Mouse (Mus musculus) heart, adult 18-20 months (tissue): ENCODE measurements around the gene B230118H07Rik. TPM values are rescaled to one million over a fixed set of nuclear protein-coding genes. Genes with fewer than 3 reads are reported as not detected.
"Not testable (repeated sequence)": the region's sequence is repeated elsewhere in the genome, so short reads cannot be mapped to it uniquely, and the experiment has no call there.

ENCODE experiments used
- DNase-seq, 2 experiments: peaks; one replicate each; pipeline ENCODE4 v3.0.0; 2021 to 2022; ENCODE audit warnings: mixed read lengths in 1 of 2
- total RNA-seq, 2 experiments: library from RNA; stranded (reverse); gene quantifications; 2 replicates each; pipeline ENCODE4 v1.2.3; 2021

Gene B230118H07Rik
- total RNA-seq, 2 experiments from 2014 or later: 99.7 to 110 TPM

DNA sequence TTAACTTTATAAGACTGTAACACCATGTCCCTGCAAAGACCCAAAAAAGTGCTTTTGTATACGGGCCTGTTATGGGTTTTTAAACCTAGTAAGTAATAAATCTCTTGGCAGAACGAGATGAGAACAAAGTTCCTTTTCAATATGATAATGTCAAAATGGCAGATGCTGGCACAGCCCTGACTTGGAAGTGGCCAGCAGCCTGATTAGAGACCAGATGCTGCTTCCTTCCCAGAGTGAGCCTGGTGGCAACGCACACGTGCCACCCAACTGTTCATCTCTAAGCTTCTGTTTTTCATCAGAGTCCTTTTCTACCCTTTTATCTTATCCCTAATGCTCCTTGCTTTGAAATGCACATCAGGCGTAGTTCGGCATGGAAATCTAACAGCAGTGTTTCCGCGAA lies 58.0 kb downstream of the B230118H07Rik start:
- no peak for DNase-seq

DNA sequence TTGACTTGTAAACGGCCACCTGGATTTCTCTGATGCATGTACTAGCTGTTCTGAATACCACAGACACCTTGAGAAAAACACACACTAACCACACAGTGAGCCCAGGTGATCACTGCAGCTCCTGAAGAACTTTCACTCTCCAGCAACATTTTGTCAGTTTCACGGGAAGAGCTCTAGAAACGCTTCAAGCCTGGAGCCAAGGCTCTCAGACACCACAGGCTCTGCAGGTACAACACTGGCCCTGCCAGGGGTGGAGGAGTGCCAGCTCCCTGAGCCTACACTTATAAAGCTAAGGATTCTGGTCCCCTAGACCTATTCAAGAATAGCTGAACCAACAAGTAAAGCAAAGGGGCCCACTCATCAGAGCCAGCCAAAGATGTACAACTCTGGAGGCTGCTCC lies 67.9 kb downstream of the B230118H07Rik start:
- no peak for DNase-seq

DNA sequence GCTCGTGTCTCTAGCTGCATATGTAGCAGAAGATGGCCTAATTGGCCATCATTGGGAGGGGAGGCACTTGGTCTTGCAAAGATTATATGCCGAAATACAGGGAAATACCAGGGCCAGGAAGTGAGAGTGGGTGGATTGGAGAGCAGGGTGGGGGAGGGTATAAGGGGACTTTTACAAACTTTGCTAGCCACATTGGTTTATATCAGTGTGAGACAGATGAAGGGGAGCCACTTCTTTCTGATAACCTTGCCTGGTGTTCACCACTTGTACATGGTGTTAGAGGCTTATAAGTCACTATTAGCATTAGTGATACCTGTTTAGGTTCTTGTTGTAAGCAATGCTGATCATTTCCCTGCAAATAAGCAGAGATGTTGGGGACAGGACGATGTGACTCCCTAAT lies 68.4 kb downstream of the B230118H07Rik start:
- DNase-seq: no peak

DNA sequence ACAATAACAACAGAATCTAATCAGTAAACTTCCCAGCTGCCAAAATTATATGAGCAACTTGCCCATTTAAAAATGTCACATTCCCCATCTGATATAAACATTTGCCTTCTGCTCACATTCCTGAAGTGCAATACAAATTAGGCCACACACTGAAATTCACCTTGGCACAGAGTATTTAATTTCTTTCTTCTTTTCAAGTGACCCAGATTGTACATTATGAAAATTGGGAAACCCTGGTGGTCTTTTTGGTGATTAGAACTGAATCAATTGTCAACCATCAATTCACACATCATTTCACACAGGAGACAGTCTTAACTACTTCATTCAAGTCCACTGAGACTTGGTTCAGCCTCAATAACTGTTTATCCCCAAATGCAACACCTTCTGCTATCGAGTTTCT lies 68.9 kb downstream of the B230118H07Rik start:
- DNase-seq: no peak

DNA sequence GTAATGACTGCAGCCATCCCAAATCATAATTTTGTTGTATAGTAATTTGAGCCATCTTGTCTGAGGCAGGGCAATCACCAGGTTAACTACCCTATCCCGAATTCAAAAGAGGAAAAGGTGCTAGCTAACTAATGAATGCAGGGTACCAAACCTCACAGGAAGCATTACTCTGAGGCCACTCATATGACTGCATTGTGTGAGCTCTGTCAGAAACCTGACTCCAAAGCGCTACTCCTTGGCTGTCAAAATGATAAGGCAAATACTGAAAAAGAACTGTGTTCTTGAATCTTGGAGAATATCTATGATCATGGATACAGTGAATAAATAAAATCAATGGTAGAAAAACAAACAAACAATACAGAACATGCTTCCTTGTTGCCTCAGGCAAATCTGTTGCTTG lies 69.3 kb downstream of the B230118H07Rik start:
- DNase-seq: no peak

DNA sequence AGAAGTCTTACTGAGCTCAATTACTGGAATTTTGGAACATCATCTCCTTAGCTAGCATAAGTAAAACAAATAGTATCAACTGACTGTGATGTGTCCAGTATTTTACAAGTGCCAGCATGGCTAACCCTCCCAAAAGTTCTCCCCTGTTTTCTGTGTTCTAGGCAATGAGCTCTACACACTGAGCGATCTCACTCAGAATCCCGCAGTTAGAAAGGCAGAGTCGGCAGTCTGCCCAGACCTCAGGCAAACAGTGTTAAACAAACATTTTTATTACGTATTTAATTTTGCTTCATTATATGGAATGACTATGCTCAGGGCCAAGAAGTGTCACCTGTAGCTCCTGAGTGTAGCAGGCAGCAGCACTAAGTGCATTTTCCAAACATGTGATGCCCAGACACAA lies 72.1 kb downstream of the B230118H07Rik start:
- no peak for DNase-seq

DNA sequence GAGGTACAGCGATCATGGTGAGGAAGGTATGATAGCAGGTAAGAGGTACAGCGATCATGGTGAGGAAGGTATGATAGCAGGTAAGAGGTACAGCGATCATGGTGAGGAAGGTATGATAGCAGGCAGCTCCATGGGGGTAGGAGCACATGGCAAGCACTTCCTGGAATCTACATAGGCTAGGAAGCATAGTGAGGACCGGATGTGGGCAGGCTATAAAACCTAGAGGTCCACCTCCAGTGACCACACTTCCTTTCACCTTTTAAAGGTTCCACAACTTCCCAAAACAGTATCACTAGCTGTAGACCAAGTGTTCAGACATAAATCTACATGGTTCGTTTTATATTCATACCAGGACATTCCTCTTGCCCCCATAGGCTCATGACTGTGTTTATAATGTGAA lies 80.1 kb downstream of the B230118H07Rik start:
- DNase-seq: no peak

DNA sequence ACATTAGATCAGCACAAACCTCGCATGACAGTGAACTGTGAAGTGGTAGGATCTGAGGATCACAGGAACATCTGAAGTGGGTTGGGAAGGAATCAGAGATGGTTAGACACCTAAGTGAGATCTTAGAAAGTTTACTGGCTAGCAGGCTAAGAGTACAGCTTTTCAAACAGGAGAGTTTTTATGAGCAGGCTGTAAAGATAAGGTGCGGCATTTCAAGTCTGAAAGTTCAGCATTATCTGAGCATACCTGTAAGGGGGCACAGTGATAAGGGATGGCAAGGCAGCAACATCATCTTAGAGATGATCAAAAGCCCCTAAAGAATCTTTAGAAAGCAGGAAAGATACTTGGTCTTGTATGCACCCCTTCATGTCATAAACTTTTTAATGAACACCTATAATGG lies 81.8 kb downstream of the B230118H07Rik start:
- DNase-seq: no peak

DNA sequence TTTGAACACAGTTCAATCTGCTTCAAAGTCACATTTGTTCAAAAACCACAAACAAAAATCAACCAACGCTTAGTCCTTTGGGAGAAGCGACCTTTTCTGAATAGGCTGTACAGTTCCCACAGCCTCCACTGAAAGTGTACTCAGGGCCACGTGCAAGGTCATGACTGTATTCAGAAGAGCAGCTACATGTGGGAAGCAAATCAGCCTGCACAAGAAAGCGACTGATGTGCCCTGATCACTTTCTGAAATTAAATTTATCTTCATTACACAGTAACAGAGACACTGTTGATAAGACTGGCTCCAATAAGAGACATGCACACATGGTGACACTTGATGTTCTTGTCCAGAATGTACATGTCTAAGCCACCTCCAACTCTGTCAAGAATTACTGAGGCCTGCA lies 85.6 kb downstream of the B230118H07Rik start:
- DNase-seq: no peak

DNA sequence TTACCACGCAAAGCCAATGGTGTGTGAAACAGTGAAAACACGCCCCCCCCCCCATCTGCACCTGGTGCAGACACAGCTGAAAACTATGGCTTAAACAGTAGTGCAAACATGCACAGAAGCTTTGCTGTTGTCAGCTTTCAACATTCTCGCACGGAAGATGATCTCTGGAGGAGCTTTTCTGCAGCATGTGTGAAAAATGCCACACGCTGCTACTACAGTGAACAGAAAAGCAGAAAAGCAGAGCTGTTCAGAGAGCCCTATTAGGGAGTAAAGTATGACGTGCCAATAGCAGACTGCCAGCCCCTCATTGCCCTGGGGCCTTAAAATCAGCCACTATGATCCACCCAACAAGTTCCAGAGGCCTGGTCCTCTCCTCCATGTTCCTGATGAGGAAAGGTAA lies 86.1 kb downstream of the B230118H07Rik start:
- no peak for DNase-seq

DNA sequence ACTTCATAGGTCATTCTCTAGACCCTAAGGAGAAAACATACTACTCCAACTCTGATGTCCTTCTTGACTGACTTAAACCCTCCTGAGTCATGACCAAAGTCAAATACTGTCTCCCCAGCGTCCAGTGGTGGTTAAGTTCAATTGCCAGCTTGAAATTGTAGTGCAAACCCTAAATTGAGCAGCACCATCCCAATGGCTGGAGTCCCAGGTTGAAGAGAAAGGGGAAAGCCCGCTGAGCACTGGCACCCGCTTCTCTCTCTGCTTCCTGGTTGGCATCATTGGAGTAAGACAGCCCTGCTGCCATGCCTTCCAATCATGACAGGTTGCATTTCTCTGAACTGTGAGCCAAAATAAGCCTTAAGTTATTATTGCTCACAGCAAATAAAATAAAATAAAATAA lies 89.9 kb downstream of the B230118H07Rik start:
- no peak for DNase-seq

DNA sequence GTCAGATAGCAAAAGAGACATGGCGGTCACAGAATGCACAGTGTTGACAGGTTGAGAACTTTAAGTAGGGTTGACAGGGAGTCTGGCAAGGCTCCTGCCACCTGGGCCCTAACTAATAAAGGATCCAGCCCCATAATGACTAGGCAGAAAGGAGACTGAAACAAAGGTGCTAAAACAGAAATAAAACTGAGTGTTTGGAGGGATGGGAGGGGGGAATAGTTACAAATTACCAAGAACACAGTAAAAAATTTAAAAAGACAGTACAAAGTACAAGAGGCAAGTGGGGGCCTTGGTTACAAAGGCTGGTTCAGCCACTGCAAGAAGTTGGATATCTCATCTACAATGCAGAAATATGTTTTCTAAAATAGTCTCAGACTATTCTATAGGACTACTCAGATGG lies 93.4 kb downstream of the B230118H07Rik start:
- no peak for DNase-seq

DNA sequence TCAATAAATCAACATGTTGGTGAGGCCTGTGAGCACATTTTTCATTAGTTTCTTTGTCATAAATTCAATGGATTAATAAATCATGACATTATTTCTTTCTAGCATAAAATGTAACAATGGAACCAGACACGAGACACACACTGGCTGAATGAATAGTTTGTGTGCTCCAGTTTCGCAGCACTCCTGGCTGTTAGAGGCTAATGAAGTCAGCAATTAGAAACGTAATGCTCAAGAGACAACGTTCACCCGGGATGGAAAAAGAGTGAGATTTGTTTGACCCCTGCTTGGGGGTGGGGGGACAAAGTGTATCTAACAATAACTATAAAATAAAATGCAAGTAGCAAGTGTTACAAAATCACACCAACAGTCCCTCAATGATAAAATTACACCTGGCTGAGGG lies 95.5 kb downstream of the B230118H07Rik start:
- no peak for DNase-seq

DNA sequence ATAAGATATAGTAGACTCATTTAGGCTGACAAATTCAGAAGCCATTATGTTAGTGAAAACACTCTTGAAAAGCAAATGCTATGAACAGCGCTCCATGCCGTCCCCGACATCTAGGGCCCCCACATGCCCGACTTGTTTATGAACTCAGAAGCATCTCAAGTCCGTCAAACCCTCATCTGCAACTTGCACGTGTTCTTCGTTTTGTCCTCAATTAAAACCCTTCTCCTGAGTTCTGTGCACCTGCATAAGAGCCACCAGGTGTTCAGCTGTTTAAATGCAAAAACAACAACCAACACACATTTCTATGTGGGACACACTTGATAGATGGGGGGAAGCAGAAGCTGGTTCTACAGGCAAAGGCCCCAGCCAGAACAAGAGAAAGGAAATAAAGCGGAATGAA lies 97.0 kb downstream of the B230118H07Rik start:
- DNase-seq: no peak

DNA sequence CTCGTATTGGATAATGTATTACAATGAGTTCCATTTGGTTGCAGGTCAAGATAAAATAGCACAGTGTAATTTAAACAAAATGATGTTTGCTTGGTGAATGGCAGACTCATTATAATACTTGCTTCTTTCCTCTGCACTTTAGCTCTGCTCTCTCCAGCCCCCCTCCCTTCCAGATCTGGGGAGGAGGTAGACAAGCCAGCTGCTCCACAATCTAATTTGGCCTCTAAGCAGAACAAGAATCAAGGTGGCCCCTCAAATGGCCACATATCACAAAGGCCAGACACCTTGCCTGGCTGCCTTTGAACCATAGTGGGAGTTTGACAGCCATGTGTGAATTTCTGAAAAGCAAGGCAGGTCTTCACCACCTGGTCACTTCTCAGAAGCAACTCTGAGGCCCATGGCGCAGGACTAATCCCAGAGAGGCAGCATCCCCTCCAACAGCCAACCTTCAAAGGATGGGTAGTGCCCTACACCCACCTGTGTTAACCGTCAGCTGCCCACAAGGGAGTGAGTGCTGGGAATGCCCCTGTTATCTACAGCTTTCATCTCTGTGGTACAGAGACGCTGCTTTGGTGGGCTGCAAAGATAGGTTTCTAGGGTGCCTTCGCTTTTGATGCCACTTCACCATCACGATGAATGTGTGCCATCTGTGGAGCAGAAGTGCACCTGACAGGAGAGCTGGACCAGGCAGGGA lies 98.2 kb downstream of the B230118H07Rik start:
- no peak for DNase-seq

DNA sequence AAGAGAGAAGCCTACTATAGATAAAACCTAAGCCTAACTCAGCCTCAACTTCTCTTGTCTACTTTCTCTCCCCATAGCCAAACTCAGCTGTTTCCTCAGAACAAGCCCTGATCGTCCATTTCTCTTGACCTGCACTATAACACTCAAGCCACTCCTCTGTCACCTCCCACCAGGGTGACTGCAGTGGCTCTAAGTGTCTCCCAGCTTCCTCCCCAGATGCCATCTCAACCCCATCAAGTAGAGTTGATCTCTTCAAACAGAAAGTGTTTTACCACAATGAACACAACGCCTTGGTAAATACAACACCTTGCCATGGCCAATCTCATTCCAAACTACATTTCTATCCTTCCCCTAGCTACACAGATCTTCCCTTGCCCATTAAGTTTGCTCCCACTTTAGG lies 99.2 kb downstream of the B230118H07Rik start:
- DNase-seq: no peak

DNA sequence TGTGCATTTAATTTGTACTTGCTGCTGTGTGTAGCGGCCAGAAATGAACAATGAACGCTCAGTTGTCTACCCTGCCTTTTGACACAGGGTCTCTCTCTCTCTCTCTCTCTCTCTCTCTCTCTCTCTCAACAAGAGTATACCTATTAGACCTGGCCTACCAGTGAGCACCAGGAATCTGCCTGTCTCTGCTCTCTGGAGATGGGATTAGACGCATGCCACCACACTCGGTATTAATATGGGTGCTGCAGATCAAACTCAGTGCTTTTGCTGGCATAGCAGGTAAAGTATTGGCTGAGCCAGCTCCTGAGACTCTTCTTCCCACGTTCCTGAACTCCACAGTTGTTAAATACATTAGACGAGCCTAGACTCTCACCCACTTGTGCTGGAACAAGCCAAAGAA lies 100.5 kb downstream of the B230118H07Rik start:
- DNase-seq: no peak

DNA sequence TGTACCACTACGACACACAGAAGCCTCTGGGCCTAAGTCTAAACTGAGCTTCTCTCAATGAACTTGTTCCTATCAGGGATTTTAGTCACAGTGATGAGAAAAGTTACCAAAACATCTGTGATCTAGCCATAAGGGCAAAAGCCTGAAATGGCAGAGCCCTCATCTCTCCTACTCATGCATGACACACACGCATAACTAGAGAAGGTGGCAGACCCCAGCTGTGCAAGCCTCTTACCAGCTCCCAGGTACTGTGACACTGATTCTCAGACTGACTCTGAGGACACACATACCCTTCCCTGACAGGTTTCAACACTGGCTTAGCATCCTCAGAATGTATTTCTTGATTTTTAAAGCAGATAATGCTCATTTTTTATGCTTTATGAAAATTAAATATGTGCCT lies 103.7 kb downstream of the B230118H07Rik start:
- no peak for DNase-seq

DNA sequence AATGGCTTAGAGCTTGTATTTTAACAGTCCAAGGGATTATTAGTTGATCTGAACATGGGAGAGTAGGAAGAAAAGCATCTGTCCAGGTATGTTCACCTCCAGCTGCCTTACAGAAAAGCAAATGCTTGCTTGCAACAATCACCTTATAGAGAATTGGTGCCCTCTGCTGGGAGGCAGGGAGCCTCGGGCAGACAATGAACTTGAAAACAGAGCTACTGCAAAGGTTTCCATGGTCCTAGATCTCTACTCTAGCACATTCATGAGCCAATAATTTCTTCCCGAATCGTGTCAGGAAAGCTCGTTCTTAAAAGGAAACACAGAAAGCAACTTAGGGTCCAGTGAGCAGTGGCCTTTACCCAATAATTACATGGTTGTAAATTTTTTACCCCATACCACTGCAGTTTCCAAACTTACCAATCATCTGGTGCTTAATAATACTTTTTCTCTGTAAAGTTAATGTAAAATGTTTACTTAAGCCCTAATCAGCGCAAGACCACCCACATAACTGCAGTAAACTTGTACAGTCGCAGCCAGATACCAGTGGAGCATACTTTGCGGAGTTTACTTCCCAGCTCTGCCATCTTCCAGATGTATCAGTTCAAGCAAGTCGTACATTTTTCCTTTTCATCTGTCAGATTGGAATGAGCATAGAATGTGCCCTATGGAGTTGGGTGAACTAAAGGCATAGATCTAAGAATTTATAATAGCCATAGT lies 105.5 kb downstream of the B230118H07Rik start:
- DNase-seq: no peak

DNA sequence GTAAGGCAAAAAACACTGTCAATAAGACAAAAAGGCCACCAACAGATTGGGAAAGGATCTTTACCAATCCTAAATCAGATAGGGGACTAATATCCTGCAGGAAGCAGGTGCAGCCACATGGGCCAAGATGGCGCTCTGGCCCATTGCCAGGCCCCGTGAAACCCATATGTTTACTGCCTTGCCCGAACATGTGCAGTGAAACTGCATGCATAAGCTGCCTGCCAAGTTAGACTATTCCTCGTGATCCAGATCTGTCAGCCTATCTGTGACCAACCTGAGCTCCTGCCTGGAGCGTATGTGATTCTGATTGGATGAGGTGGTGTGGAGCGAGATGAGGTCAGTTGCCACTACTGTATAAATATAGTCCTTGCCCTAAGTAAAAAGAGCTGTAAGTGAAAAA lies 112.4 kb downstream of the B230118H07Rik start:
- DNase-seq: not testable (repeated sequence)

DNA sequence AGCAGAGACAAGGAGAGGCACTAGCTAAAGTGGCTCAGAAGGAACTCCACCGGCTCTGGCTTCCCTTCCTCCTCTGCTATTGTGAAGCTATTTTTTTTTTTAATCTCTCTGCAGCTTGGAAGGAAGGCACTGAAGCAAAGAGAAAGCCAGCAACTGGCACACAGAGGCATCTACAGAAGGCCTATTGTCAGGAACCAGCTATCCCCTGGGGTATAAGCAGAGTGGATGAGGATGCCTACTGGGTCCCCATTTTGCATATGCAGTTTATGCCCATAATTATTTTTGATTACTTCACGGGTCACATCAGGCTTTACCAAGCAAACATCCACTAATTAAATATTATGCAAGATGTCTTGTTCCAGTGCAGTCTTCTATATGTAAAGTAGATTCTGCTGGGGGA lies 115.6 kb downstream of the B230118H07Rik start:
- DNase-seq: no peak

DNA sequence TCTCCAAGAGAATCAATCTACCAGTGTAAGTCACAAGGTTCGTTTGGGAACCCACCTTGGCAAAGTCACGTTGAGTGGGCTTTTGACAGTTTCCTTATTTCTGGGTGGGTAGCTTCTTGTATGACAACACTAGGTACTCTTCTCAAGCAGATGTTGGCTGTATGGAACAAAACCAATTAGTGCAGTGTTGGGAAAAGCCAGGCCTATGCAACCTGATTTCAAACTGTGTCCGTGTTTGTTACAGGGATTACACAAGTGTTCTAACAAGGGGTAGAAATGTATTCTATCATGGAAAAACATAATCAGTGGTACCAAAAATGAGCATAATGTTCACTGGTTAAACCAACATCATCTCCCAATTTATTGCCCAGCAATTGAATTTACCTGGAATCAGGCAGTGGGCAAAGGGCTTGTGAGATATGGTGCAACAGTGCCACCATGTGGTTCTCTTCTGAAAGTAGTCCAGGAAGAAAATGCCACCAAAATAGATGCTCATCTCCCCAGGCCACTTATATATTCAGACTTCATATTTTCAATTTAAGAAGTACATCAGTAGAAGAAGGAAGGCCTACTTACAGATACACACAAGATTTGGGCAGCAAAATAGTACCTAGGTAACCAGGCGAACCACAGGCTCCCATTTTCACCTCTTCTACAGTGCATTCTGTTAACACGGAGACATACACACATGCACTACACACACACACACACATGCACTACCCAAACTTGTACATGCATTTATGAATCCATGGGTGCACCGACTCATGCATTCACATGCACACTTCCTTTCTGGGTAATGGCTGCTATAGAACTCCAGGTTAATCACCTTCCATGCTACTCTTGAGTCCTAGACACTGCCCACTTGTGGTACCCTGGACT lies 123.6 kb downstream of the B230118H07Rik start:
- DNase-seq: peak in 1 of 2 experiments; percentile 16

DNA sequence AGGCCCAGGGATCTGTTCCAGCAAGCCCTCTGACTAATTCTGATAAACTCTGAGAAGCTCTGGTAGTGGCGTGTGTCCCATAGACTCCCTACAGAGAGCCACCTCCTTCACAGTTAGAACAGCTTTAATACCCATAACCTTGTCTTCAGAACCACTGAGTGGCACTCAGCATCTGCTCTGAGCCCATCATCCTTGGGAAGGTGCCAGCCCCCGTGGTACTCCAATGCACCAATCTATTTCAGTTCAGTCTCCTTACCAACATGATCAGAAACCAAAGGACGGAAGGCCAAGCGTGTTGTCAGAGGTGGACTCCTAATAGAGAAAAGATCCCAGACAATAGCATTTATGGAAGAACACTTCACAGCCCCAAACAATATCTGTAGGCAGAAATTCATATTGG lies 124.2 kb downstream of the B230118H07Rik start:
- DNase-seq: no peak
